Mouse (Mus musculus) heart, postnatal 25 days (tissue): ENCODE results near the gene Foxo1. TPM values are rescaled to one million over a fixed set of nuclear protein-coding genes. Genes with fewer than 3 reads are reported as not detected.

ENCODE experiments used
- DNase-seq: peaks from one replicate; pipeline ENCODE4 v3.0.0; 2022; ENCODE audit warnings: low spot score
- intact Hi-C: fragments of 180-260 bp; cut with DNase I; formaldehyde crosslinking; loops from one replicate; pipeline ENCODE4 v1.15.1; 2025
- total RNA-seq, 2 experiments: library from RNA; stranded (reverse); gene quantifications; 2 replicates each; pipeline ENCODE4 v1.2.3; 2021

Foxo1 gene
- 10 to 100 TPM; 11.6 to 13.2 TPM for total RNA-seq

GRCm38 (mm10) chr3:52267652-52268486, at the start of gene Foxo1:
Gene Foxo1 (plus strand): TSS chr3:52268336.
- peak; percentile 78 for DNase-seq
- intact Hi-C loops, result loop anchor here (2.0 to 10.0 kb wide), 2 partner anchors 133 to 257 kb away; no protein-coding TSS in a partner anchor

GRCm38 (mm10) chr3:52218864-52219263, 49.3 kb upstream of the Foxo1 start:
- no peak for DNase-seq
- intact Hi-C loops, result no loop called here

- intact Hi-C loops, result no loop called here
- DNase-seq, result no peak
Measured at GRCm38 (mm10) chr3:52221082-52221481, 47.1 kb upstream of the Foxo1 start.

GRCm38 (mm10) chr3:52221931-52222330, 46.2 kb upstream of the Foxo1 start:
- intact Hi-C loops, result no loop called here
- DNase-seq, result no peak

GRCm38 (mm10) chr3:52236488-52236887, 31.6 kb upstream of the Foxo1 start:
- intact Hi-C loops, result no loop called here
- DNase-seq, result no peak

GRCm38 (mm10) chr3:52237136-52237535, 31.0 kb upstream of the Foxo1 start:
- DNase-seq, result no peak
- intact Hi-C loops, result no loop called here

GRCm38 (mm10) chr3:52241062-52241461, 27.1 kb upstream of the Foxo1 start:
- intact Hi-C loops, result loop anchor here (5.0 kb wide), 1 partner anchor 729 kb away; no protein-coding TSS in a partner anchor
- no peak for DNase-seq

GRCm38 (mm10) chr3:52242457-52243105, 25.6 kb upstream of the Foxo1 start:
- intact Hi-C loops, result loop anchor here (2.0 to 5.0 kb wide), 4 partner anchors 542 to 730 kb away; no protein-coding TSS in a partner anchor
- DNase-seq, result peak; percentile 17

GRCm38 (mm10) chr3:52243271-52244021, 24.7 kb upstream of the Foxo1 start:
- no peak for DNase-seq
- intact Hi-C loops, result loop anchor here (2.0 to 5.0 kb wide), 4 partner anchors 543 to 731 kb away; no protein-coding TSS in a partner anchor

GRCm38 (mm10) chr3:52245996-52246830, 21.9 kb upstream of the Foxo1 start:
- intact Hi-C loops, result no loop called here
- no peak for DNase-seq

- intact Hi-C loops, result no loop called here
- DNase-seq, result no peak
Measured at GRCm38 (mm10) chr3:52251184-52251583, 17.0 kb upstream of the Foxo1 start.

GRCm38 (mm10) chr3:52253656-52254461, 14.3 kb upstream of the Foxo1 start:
- intact Hi-C loops, result loop anchor here (1.0 kb wide), 1 partner anchor 721 kb away; no protein-coding TSS in a partner anchor
- DNase-seq, result no peak

GRCm38 (mm10) chr3:52254496-52254895, 13.6 kb upstream of the Foxo1 start:
- no peak for DNase-seq
- intact Hi-C loops, result loop anchor here (1.0 kb wide), 1 partner anchor 721 kb away; no protein-coding TSS in a partner anchor

- intact Hi-C loops, result loop anchor here (2.0 to 5.0 kb wide), 3 partner anchors 587 to 1194 kb away; no protein-coding TSS in a partner anchor
- peak; percentile 60 for DNase-seq
Measured at GRCm38 (mm10) chr3:52257782-52258441, 10.2 kb upstream of the Foxo1 start.

GRCm38 (mm10) chr3:52258532-52258931, 9.6 kb upstream of the Foxo1 start:
- intact Hi-C loops, result loop anchor here (5.0 kb wide), 2 partner anchors 749 to 1194 kb away; no protein-coding TSS in a partner anchor
- DNase-seq, result peak; percentile 23

GRCm38 (mm10) chr3:52262431-52263161, 5.5 kb upstream of the Foxo1 start:
- intact Hi-C loops, result loop anchor here (2.0 to 10.0 kb wide), 5 partner anchors 190 to 580 kb away; no protein-coding TSS in a partner anchor
- DNase-seq, result peak; percentile 51

GRCm38 (mm10) chr3:52264354-52264753, 3.8 kb upstream of the Foxo1 start:
- DNase-seq, result no peak
- intact Hi-C loops, result loop anchor here (5.0 to 10.0 kb wide), 2 partner anchors 260 to 378 kb away; no protein-coding TSS in a partner anchor
